In genomic region chr15:82255248-82255647, GRCm38 (mm10) we compare ENCODE assay signal across 11 mouse cellular contexts. TPM values are rescaled to one million over a fixed set of nuclear protein-coding genes. Genes with fewer than 3 reads are reported as not detected.
DNase-seq lines count a peak whose midpoint lies in the region; ATAC-seq and TF ChIP-seq lines count a peak whose summit lies in the region.
"Had no signal": no experiment of that assay in that cellular context is flagged by ENCODE, and none has a peak within 500 bp of the region (broad histone marks: within the 10 kb centered on the region; RNA-seq: fewer than 3 reads in every experiment).

No protein-coding gene starts in this region.

- WGBS in kidney, postnatal 0 days = 52% methylated on average over 4 of the region's 4 CpGs
- 44% methylated on average over 4 of the region's 4 CpGs for WGBS in forebrain, embryonic 12.5 days
- 47% methylated on average over 4 of the region's 4 CpGs for WGBS in midbrain, embryonic 14.5 days

- no peak overlapping the region for H3K27ac ChIP-seq in kidney, postnatal 0 days
- H3K27ac ChIP-seq in MEL (ENCODE audit: control insufficient read depth, low read depth, low read length) = no peak overlapping the region
- peak overlapping the region; percentile 84 for H3K27ac ChIP-seq in forebrain, embryonic 12.5 days
- peak overlapping the region; percentile 90 for H3K27ac ChIP-seq in midbrain, embryonic 14.5 days (replicated peaks; ENCODE audit: low read depth, low read length)
- H3K27ac ChIP-seq: heart, embryonic 15.5 days; limb, embryonic 12.5 days had no signal

- H3K9me3 ChIP-seq in kidney, postnatal 0 days (replicated peaks; ENCODE audit: low read length) = no peaks in the 10 kb centered on the region
- H3K9me3 ChIP-seq in MEL (replicated peaks; ENCODE audit: insufficient read depth, low read length) = no peaks in the 10 kb centered on the region
- no peaks in the 10 kb centered on the region; the same call in 1 of the 2 replicates for H3K9me3 ChIP-seq in forebrain, embryonic 12.5 days
- no peaks in the 10 kb centered on the region for H3K9me3 ChIP-seq in midbrain, embryonic 14.5 days (ENCODE audit: control insufficient read depth, low read length)
- H3K9me3 ChIP-seq: heart, embryonic 15.5 days; limb, embryonic 12.5 days had no signal

- TF ChIP-seq POLR2A in MEL (IDR thresholded peaks at IDR 0.05; ENCODE audit: control insufficient read depth in 1 of 2, insufficient read depth in 1 of 2, low read depth in 1 of 2, low read length in 2 of 2, poor library complexity in 1 of 2) = no peak

- no peaks in the 10 kb centered on the region for H3K36me3 ChIP-seq in kidney, postnatal 0 days (ENCODE audit: insufficient read depth, low read length)
- no peaks in the 10 kb centered on the region for H3K36me3 ChIP-seq in MEL (ENCODE audit: control insufficient read depth in 1 of 2, insufficient read depth in 2 of 2, low read length in 2 of 2)
- no peaks in the 10 kb centered on the region for H3K36me3 ChIP-seq in forebrain, embryonic 12.5 days (replicated peaks)
- no peaks in the 10 kb centered on the region for H3K36me3 ChIP-seq in midbrain, embryonic 14.5 days (ENCODE audit: control insufficient read depth, insufficient read depth, low read length)
- H3K36me3 ChIP-seq: heart, embryonic 15.5 days; limb, embryonic 12.5 days had no signal

- no peak for TF ChIP-seq EP300 in MEL (IDR thresholded peaks at IDR 0.05; ENCODE audit: low read depth in 1 of 2, low read length in 2 of 2)

- H3K27me3 ChIP-seq in kidney, postnatal 0 days (ENCODE audit: insufficient read depth, low read length) = no peaks in the 10 kb centered on the region
- H3K27me3 ChIP-seq in MEL (ENCODE audit: control insufficient read depth in 1 of 2, insufficient read depth in 2 of 2, low read length in 2 of 2) = peaks cover 0 to 1% of the 10 kb centered on the region in 2 experiments; a peak in 1 of 4 replicates
- no peaks in the 10 kb centered on the region for H3K27me3 ChIP-seq in forebrain, embryonic 12.5 days
- no peaks in the 10 kb centered on the region for H3K27me3 ChIP-seq in midbrain, embryonic 14.5 days (ENCODE audit: control insufficient read depth, insufficient read depth, low read length)

- no peak for ATAC-seq in kidney, postnatal 0 days (replicated peaks; ENCODE audit: low FRiP score, low read depth)
- peak; percentile 3; the same call in 1 of the 2 replicates for ATAC-seq in forebrain, embryonic 12.5 days (ENCODE audit: low FRiP score)
- ATAC-seq in midbrain, embryonic 14.5 days (ENCODE audit: low FRiP score, low TSS enrichment) = no peak

- H3K9ac ChIP-seq in kidney, postnatal 0 days (ENCODE audit: low read depth, low read length) = no peak overlapping the region
- H3K9ac ChIP-seq in MEL (ENCODE audit: control insufficient read depth, low read depth, low read length, poor library complexity, severe bottlenecking) = no peak overlapping the region
- H3K9ac ChIP-seq in forebrain, embryonic 12.5 days = 0 out of 2 replicates have a peak overlapping the region, but pooled peaks have one; percentile 25
- H3K9ac ChIP-seq in midbrain, embryonic 14.5 days (replicated peaks; ENCODE audit: low read length) = no peak overlapping the region
- H3K9ac ChIP-seq: heart, embryonic 15.5 days; limb, embryonic 12.5 days had no signal

- no peak overlapping the region for H3K4me3 ChIP-seq in kidney, postnatal 0 days (replicated peaks; ENCODE audit: low read depth, low read length)
- H3K4me3 ChIP-seq in MEL (ENCODE audit: control insufficient read depth in 1 of 2, insufficient read depth in 1 of 2, low read depth in 2 of 2, low read length in 2 of 2) = no peak overlapping the region
- no peak overlapping the region for H3K4me3 ChIP-seq in forebrain, embryonic 12.5 days (replicated peaks)
- H3K4me3 ChIP-seq in midbrain, embryonic 14.5 days (replicated peaks; ENCODE audit: low read depth, low read length) = peak overlapping the region; percentile 53; the same call in 1 of the 2 replicates
- H3K4me3 ChIP-seq: heart, embryonic 15.5 days; limb, embryonic 12.5 days had no signal

- TF ChIP-seq RAD21 in MEL (IDR thresholded peaks at IDR 0.05; ENCODE audit: low read depth, low read length) = no peak

- no peaks in the 10 kb centered on the region for H3K79me2 ChIP-seq in MEL (ENCODE audit: control insufficient read depth, insufficient read depth, low read length, poor library complexity)

- peak; percentile 30; the same call in 1 of the 2 replicates for TF ChIP-seq CTCF in kidney, postnatal 0 days (IDR thresholded peaks at IDR 0.05; ENCODE audit: low read depth)
- TF ChIP-seq CTCF in MEL (IDR thresholded peaks at IDR 0.05 in 2 of 3, conservative IDR thresholded peaks at IDR 0.05 in 1 of 3; ENCODE audit: control insufficient read depth in 1 of 3, insufficient read depth in 1 of 3, low read depth in 2 of 3, low read length in 3 of 3, poor library complexity in 1 of 3, severe bottlenecking in 1 of 3) = peak; percentile 31 to 41 (median 32); a peak in 4 of 6 replicates

- no peak for DNase-seq in kidney, postnatal 0 days (ENCODE audit: low spot score)
- no peak for DNase-seq in kidney, postnatal 10 days
- DNase-seq in MEL (ENCODE audit: low read depth, low spot score) = no peak
- DNase-seq in midbrain, embryonic 14.5 days = peak; percentile 60
- DNase-seq in urinary bladder, postnatal 10 days (ENCODE audit: low spot score) = no peak
- no peak for DNase-seq in gastrocnemius, postnatal 25 days
- DNase-seq: adrenal gland, adult 2 months; kidney, postnatal 25 days had no signal

- H3K4me2 ChIP-seq in kidney, postnatal 0 days (ENCODE audit: low read length) = no peak overlapping the region
- H3K4me2 ChIP-seq in forebrain, embryonic 12.5 days = no peak overlapping the region; the same call in 1 of the 2 replicates
- H3K4me2 ChIP-seq in midbrain, embryonic 14.5 days (ENCODE audit: low read length) = peak overlapping the region; percentile 61
- H3K4me2 ChIP-seq: heart, embryonic 15.5 days had no signal

- H3K4me1 ChIP-seq in kidney, postnatal 0 days (replicated peaks; ENCODE audit: insufficient read depth, low read length) = no peaks in the 10 kb centered on the region
- no peaks in the 10 kb centered on the region for H3K4me1 ChIP-seq in MEL (ENCODE audit: control insufficient read depth in 1 of 2, insufficient read depth in 2 of 2, low read length in 2 of 2)
- H3K4me1 ChIP-seq in forebrain, embryonic 12.5 days = peaks cover 27% of the 10 kb centered on the region
- peaks cover 28% of the 10 kb centered on the region for H3K4me1 ChIP-seq in midbrain, embryonic 14.5 days (ENCODE audit: control insufficient read depth, insufficient read depth, low read length)

TF ChIP-seq in MEL, 35 proteins besides CTCF, POLR2A, EP300 and RAD21 (continues in another document):
- TF ChIP-seq SMC3 (IDR thresholded peaks at IDR 0.05; ENCODE audit: low read depth, low read length) = no peak
- no peak for TF ChIP-seq BHLHE40 (IDR thresholded peaks at IDR 0.05; ENCODE audit: borderline replicate concordance, low read depth, low read length)
- TF ChIP-seq GATA1 (IDR thresholded peaks at IDR 0.05; ENCODE audit: low read depth, low read length) = no peak
- no peak for TF ChIP-seq MXI1 (IDR thresholded peaks at IDR 0.05; ENCODE audit: low read depth, low read length)
- TF ChIP-seq CHD2 (IDR thresholded peaks at IDR 0.05; ENCODE audit: low read length) = no peak

RNA-seq across cellular contexts. Expression of gene 1500009C09Rik, which starts 3.1 kb away (rescaled TPM):
- polyA plus RNA-seq in kidney, postnatal 0 days (2015; fragmentation: Nextera tagmentation; extraction: Ambion mirVana) = not detected in 2 replicates
- not detected in 2 replicates for total RNA-seq in MEL (2012; rRNA removed)
- polyA plus RNA-seq in MEL (2012; ENCODE audit: insufficient read depth in 1 of 2, insufficient read length in 2 of 2, low read depth in 1 of 2, low replicate concordance in 2 of 2, missing spikeins in 1 of 2) = not detected
- polyA plus RNA-seq in forebrain, embryonic 12.5 days (2016; fragmentation: Nextera tagmentation; extraction: Ambion mirVana) = 3.9 and 4.7 TPM in 2 replicates
- 12.2 and 47.6 TPM in 2 replicates for polyA plus RNA-seq in midbrain, embryonic 14.5 days (2014; fragmentation: Nextera tagmentation; extraction: Ambion mirVana)
- total RNA-seq in gastrocnemius, postnatal 25 days (2021) = not detected
- polyA plus RNA-seq: heart, embryonic 15.5 days; limb, embryonic 12.5 days had no signal

RNA-seq across cellular contexts. Expression of gene Cenpm, which starts 10.7 kb away (rescaled TPM):
- 45.0 and 46.4 TPM in 2 replicates for polyA plus RNA-seq in kidney, postnatal 0 days (2015; fragmentation: Nextera tagmentation; extraction: Ambion mirVana)
- total RNA-seq in MEL (2012; rRNA removed) = 23.5 and 23.7 TPM in 2 replicates
- polyA plus RNA-seq in MEL (2012; ENCODE audit: insufficient read depth in 1 of 2, insufficient read length in 2 of 2, low read depth in 1 of 2, low replicate concordance in 2 of 2, missing spikeins in 1 of 2) = 10 to 100 TPM in 1 of 2 experiments, not detected in 1; 56.3 TPM
- polyA plus RNA-seq in forebrain, embryonic 12.5 days (2016; fragmentation: Nextera tagmentation; extraction: Ambion mirVana) = 81.3 and 86.4 TPM in 2 replicates
- polyA plus RNA-seq in midbrain, embryonic 14.5 days (2014; fragmentation: Nextera tagmentation; extraction: Ambion mirVana) = 13.9 and 23.2 TPM in 2 replicates
- under 1 TPM in 1 of 2 experiments, not detected in 1; 0.75 TPM for total RNA-seq in gastrocnemius, postnatal 25 days (2021)

RNA-seq across cellular contexts. Expression of gene Sept3, which starts 19.4 kb away (rescaled TPM):
- polyA plus RNA-seq in kidney, postnatal 0 days (2015; fragmentation: Nextera tagmentation; extraction: Ambion mirVana) = 4.2 and 4.8 TPM in 2 replicates
- total RNA-seq in MEL (2012; rRNA removed) = not detected in 2 replicates
- not detected for polyA plus RNA-seq in MEL (2012; ENCODE audit: insufficient read depth in 1 of 2, insufficient read length in 2 of 2, low read depth in 1 of 2, low replicate concordance in 2 of 2, missing spikeins in 1 of 2)
- 223 and 233 TPM in 2 replicates for polyA plus RNA-seq in forebrain, embryonic 12.5 days (2016; fragmentation: Nextera tagmentation; extraction: Ambion mirVana)
- 361 and 403 TPM in 2 replicates for polyA plus RNA-seq in midbrain, embryonic 14.5 days (2014; fragmentation: Nextera tagmentation; extraction: Ambion mirVana)
- total RNA-seq in gastrocnemius, postnatal 25 days (2021) = under 1 TPM; 0.54 to 1.00 TPM

RNA-seq across cellular contexts. Expression of gene Tnfrsf13c, which starts 31.1 kb away (rescaled TPM):
- polyA plus RNA-seq in kidney, postnatal 0 days (2015; fragmentation: Nextera tagmentation; extraction: Ambion mirVana) = 0.09 TPM in 1 of 2 replicates, not detected in the other
- 1.5 TPM in 2 replicates for total RNA-seq in MEL (2012; rRNA removed)
- polyA plus RNA-seq in MEL (2012; ENCODE audit: insufficient read depth in 1 of 2, insufficient read length in 2 of 2, low read depth in 1 of 2, low replicate concordance in 2 of 2, missing spikeins in 1 of 2) = under 1 TPM in 1 of 2 experiments, not detected in 1; 0.63 TPM
- 0.24 and 0.29 TPM in 2 replicates for polyA plus RNA-seq in forebrain, embryonic 12.5 days (2016; fragmentation: Nextera tagmentation; extraction: Ambion mirVana)
- polyA plus RNA-seq in midbrain, embryonic 14.5 days (2014; fragmentation: Nextera tagmentation; extraction: Ambion mirVana) = 0.19 TPM in 1 of 2 replicates, not detected in the other
- total RNA-seq in gastrocnemius, postnatal 25 days (2021) = not detected
- total RNA-seq: adrenal gland, adult 2 months had no signal
- polyA plus RNA-seq: heart, embryonic 15.5 days; limb, embryonic 12.5 days had no signal

RNA-seq across cellular contexts. Expression of gene Shisa8, which starts 42.6 kb away (rescaled TPM):
- polyA plus RNA-seq in kidney, postnatal 0 days (2015; fragmentation: Nextera tagmentation; extraction: Ambion mirVana) = 0.66 and 0.96 TPM in 2 replicates
- not detected in 2 replicates for total RNA-seq in MEL (2012; rRNA removed)
- polyA plus RNA-seq in MEL (2012; ENCODE audit: insufficient read depth in 1 of 2, insufficient read length in 2 of 2, low read depth in 1 of 2, low replicate concordance in 2 of 2, missing spikeins in 1 of 2) = under 1 TPM in 1 of 2 experiments, not detected in 1; 0.10 TPM
- polyA plus RNA-seq in forebrain, embryonic 12.5 days (2016; fragmentation: Nextera tagmentation; extraction: Ambion mirVana) = 0.90 and 2.4 TPM in 2 replicates
- polyA plus RNA-seq in midbrain, embryonic 14.5 days (2014; fragmentation: Nextera tagmentation; extraction: Ambion mirVana) = 0.70 and 1.5 TPM in 2 replicates
- total RNA-seq in gastrocnemius, postnatal 25 days (2021) = not detected

Comparison
In these comparisons a context has a peak if more than half of its experiments do, and no peak if none do; other contexts are left out.
1. H3K27ac ChIP-seq: peak in forebrain, embryonic 12.5 days (single experiment) and midbrain, embryonic 14.5 days (single experiment); none in kidney, postnatal 0 days (single experiment) and MEL (single experiment).
2. RNA of gene Sept3, which starts 19.4 kb away (polyA plus RNA-seq): 361 to 403 TPM in midbrain, embryonic 14.5 days and 223 to 233 TPM in forebrain, embryonic 12.5 days; 4.2 to 4.8 TPM in kidney, postnatal 0 days and not detected in MEL; every median in the first group is over 10 times any median in the second.